Mouse (Mus musculus) CD4-positive helper T cell, adult 2 months (primary cell): ENCODE data around the gene Lrrtm3.

Experiments used
- DNase-seq: peaks from one replicate; pipeline ENCODE4 v3.0.0-alpha.2; 2012; ENCODE audit warnings: low read depth, missing footprints, low spot score

Gene Lrrtm3

DNA sequence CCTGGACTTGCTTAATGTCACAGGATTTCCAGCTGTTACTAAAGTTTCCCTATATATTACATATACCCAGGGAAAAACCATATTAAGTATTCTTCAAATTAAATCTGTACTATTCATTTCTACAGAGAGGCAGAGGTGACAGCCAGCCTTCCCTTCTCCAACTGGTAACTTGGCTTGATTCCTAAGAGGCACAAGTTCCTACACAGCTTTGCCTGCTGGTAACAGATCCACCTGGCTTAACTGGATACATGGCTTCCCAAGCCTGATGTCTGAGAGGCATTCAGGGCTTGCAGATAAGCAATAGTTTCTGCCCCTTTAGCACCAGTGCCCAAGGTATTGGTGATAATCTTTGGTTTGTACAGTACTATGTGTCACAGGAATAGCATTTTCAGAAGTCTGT, 190.2 kb downstream of the Lrrtm3 start:
- no peak for DNase-seq

DNA sequence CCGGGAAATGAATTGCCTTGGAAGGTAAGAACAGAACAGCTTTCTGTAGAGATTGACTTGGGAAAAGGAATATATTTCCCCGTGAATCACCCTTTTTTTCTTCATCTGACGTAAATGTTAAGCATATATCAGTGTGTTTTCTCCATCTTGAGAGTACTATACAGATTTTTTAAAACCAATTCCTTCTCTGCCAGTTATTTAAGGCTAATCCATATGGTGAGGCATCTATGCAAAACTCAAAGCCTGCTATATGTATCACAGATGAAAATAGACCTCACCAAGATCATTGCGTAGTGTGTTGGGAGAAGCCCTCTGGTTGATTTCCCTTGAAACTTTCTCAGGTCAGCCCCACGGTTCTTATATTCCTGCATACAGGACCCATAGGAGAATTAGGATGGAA, 195.5 kb downstream of the Lrrtm3 start:
- no peak for DNase-seq

DNA sequence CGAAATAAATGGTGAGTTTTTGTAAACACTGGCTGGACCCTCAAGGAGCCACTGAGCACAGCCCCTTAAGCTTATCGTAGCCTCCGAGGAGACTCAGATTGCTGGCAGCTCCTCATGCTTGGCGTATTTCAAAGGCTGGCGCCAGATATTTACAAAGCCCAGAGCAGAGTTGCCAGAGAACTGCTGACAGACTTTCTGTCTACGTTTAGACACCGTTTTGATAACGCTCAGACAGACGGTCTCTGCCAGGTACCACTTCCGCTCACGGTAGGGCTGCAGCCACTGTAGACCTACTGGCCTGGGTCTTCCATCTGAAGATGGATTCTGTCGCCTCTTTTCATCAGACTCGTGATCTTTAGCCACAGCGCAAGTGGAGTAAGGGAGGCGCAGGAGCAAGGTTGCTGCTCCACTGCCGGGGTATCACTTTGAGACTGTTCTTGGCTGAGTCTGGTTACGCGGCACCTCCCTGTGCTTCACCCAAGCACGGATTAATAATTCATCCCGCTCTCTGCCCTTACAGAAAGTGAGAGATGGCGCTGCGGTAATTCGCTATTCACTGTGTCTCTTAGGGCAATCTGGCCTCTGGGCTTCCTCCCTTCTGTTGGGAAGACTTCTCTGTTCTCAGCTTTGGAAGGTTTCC, 203.5 kb downstream of the Lrrtm3 start:
- no peak for DNase-seq

DNA sequence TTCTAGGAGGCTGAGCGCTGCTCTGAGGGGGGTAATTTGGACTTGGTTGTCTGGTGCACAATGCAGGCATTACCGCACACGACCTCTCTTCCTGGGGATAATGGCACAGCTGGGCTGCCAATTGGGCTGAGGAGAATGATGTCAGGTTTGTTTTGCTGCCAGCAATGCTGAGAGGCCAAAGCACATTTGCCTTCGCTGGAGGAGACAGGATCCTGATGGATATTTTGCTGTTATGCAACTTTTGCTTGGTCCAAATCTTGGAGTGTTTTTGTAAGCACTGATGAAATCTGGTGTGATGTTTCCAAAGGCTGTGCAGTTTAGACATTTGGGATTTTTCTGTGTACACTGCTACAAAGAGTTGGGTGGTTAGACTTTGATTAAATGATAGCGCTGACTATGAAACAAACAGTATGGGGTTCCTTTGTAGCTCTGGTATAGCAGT, 209.6 kb downstream of the Lrrtm3 start:
- no peak for DNase-seq
